Mouse (Mus musculus) midbrain, embryonic 14.5 days (tissue): Measurements from ENCODE around the gene Slc28a3. TPM values are rescaled to one million over a fixed set of nuclear protein-coding genes. Genes with fewer than 3 reads are reported as not detected.

ENCODE experiments used
- ATAC-seq: fragments of 200-750 bp; cut with Nextera tagmentation; 2 replicates; pipeline ENCODE4 v1.8.0; 2017; ENCODE audit warnings: moderate number of reproducible peaks, moderate library complexity; ENCODE audit not compliant: low FRiP score, low TSS enrichment
- DNase-seq: peaks from one replicate; pipeline ENCODE4 v3.0.0-alpha.2; 2015
- H3K27ac ChIP-seq: fragments of 300-500 bp; sonication (generic); replicated peaks from 2 replicates; pipeline ENCODE4 v1.5.1; 2014; ENCODE audit warnings: mild to moderate bottlenecking, low read depth, low read length, moderate library complexity
- H3K27me3 ChIP-seq: fragments of 300-500 bp; sonication (generic); 2 replicates; pipeline ENCODE4 v1.6.1; 2014; ENCODE audit warnings: low read length, control low read depth, mixed read lengths; ENCODE audit not compliant: control insufficient read depth, insufficient read depth
- H3K36me3 ChIP-seq: fragments of 300-500 bp; sonication (generic); 2 replicates; pipeline ENCODE4 v1.6.1; 2014; ENCODE audit warnings: low read length, control low read depth; ENCODE audit not compliant: control insufficient read depth, insufficient read depth
- H3K4me1 ChIP-seq: fragments of 300-500 bp; sonication (generic); 2 replicates; pipeline ENCODE4 v1.6.1; 2014; ENCODE audit warnings: mild to moderate bottlenecking, antibody characterized with exemption, low read length, control low read depth; ENCODE audit not compliant: control insufficient read depth, insufficient read depth
- H3K4me2 ChIP-seq: fragments of 300-500 bp; sonication (generic); 2 replicates; pipeline ENCODE4 v1.6.1; 2014; ENCODE audit warnings: mild to moderate bottlenecking, low read length, moderate library complexity
- H3K4me3 ChIP-seq: fragments of 300-500 bp; sonication (generic); replicated peaks from 2 replicates; pipeline ENCODE4 v1.5.1; 2014; ENCODE audit warnings: low read depth, low read length
- H3K9ac ChIP-seq: fragments of 300-500 bp; sonication (generic); replicated peaks from 2 replicates; pipeline ENCODE4 v1.6.1; 2014; ENCODE audit warnings: mild to moderate bottlenecking, low read length, moderate library complexity
- H3K9me3 ChIP-seq: fragments of 300-500 bp; sonication (generic); 2 replicates; pipeline ENCODE4 v1.6.1; 2016; ENCODE audit warnings: low read length, control low read depth, mixed read lengths; ENCODE audit not compliant: control insufficient read depth
- WGBS: fragments of 180-500 bp; shearing (Covaris S2); extraction: QIAGEN DNeasy Blood & Tissue Kit; methylation state at CpG from one replicate; pipeline ENCODE4 v1.1.7; 2014; 5-methylcytosine and 5-hydroxymethylcytosine counted together
- polyA plus RNA-seq: library from polyadenylated mRNA; unstranded; fragments of >200 nt; fragmentation: Nextera tagmentation; extraction: Ambion mirVana; gene quantifications from 2 replicates; pipeline ENCODE4 v1.2.1, GENCODE M21; 2014

Gene Slc28a3
- polyA plus RNA-seq, 1 experiment from 2014 or later, result not detected

GRCm38 (mm10) chr13:58589517-58589858 lies 21.2 kb downstream of the Slc28a3 start:
- no peak overlapping the region for H3K4me3 ChIP-seq
- 5% methylated on average over 9 of the region's 9 CpGs for WGBS
- no peak overlapping the region; the same call in 1 of the 2 replicates for H3K9ac ChIP-seq

GRCm38 (mm10) chr13:58588655-58589516 lies 21.8 kb downstream of the Slc28a3 start:
- Histone ChIP-seq H3K9ac (no peak overlapping the region; the same call in 1 of the 2 replicates), H3K36me3 (no peaks in the 10 kb centered on the region), H3K4me3 (no peak overlapping the region), H3K27ac (no peak overlapping the region), H3K4me2 (peak overlapping the region; percentile 40), H3K27me3 (no peaks in the 10 kb centered on the region), H3K9me3 (no peaks in the 10 kb centered on the region), H3K4me1 (no peaks in the 10 kb centered on the region)
- DNase-seq (peak; percentile 28), ATAC-seq (no peak)
- 61% methylated on average over 15 of the region's 15 CpGs for WGBS

More at GRCm38 (mm10) chr13:58589517-58589858, 21.2 kb downstream of the Slc28a3 start:
- Histone ChIP-seq H3K27me3 (no peaks in the 10 kb centered on the region), H3K27ac (no peak overlapping the region), H3K36me3 (no peaks in the 10 kb centered on the region), H3K4me1 (no peaks in the 10 kb centered on the region), H3K9me3 (no peaks in the 10 kb centered on the region), H3K4me2 (peak overlapping the region; percentile 40)
- no peak for ATAC-seq
- peak; percentile 93 for DNase-seq

- H3K4me3 ChIP-seq, result no peak overlapping the region
These were observed 22.7 kb downstream of the Slc28a3 start for GRCm38 (mm10) chr13:58587962-58588361.

GRCm38 (mm10) chr13:58566181-58566580 lies 44.5 kb downstream of the Slc28a3 start:
- ATAC-seq (no peak), DNase-seq (no peak)
- Histone ChIP-seq H3K9me3 (no peaks in the 10 kb centered on the region), H3K9ac (no peak overlapping the region), H3K4me2 (no peak overlapping the region), H3K36me3 (no peaks in the 10 kb centered on the region), H3K4me3 (no peak overlapping the region), H3K27me3 (no peaks in the 10 kb centered on the region), H3K4me1 (no peaks in the 10 kb centered on the region), H3K27ac (no peak overlapping the region)
- 88% methylated on average over 9 of the region's 9 CpGs for WGBS

More at GRCm38 (mm10) chr13:58587962-58588361, 22.7 kb downstream of the Slc28a3 start:
- H3K9ac ChIP-seq, result no peak overlapping the region
- no peaks in the 10 kb centered on the region for H3K27me3 ChIP-seq
- no peaks in the 10 kb centered on the region for H3K36me3 ChIP-seq
- DNase-seq, result no peak
- H3K4me1 ChIP-seq, result no peaks in the 10 kb centered on the region
- no peak for ATAC-seq
- H3K9me3 ChIP-seq, result no peaks in the 10 kb centered on the region
- WGBS, result 90% methylated on average over 7 of the region's 7 CpGs
- H3K4me2 ChIP-seq, result no peak overlapping the region
- H3K27ac ChIP-seq, result no peak overlapping the region

GRCm38 (mm10) chr13:58560497-58561138 lies 50.1 kb downstream of the Slc28a3 start:
- Histone ChIP-seq H3K4me2 (no peak overlapping the region), H3K4me3 (no peak overlapping the region), H3K4me1 (no peaks in the 10 kb centered on the region), H3K9ac (no peak overlapping the region), H3K27ac (no peak overlapping the region), H3K9me3 (no peaks in the 10 kb centered on the region), H3K36me3 (no peaks in the 10 kb centered on the region), H3K27me3 (no peaks in the 10 kb centered on the region)
- WGBS, result 73% methylated on average over 15 of the region's 15 CpGs
- ATAC-seq (no peak), DNase-seq (peak; percentile 61)

- Histone ChIP-seq H3K36me3 (no peaks in the 10 kb centered on the region), H3K9ac (no peak overlapping the region), H3K4me2 (no peak overlapping the region), H3K9me3 (no peaks in the 10 kb centered on the region), H3K4me1 (no peaks in the 10 kb centered on the region), H3K4me3 (no peak overlapping the region), H3K27me3 (no peaks in the 10 kb centered on the region), H3K27ac (no peak overlapping the region)
- DNase-seq (no peak), ATAC-seq (no peak)
- 83% methylated on average over 12 of the region's 12 CpGs for WGBS
These were observed 52.5 kb downstream of the Slc28a3 start for GRCm38 (mm10) chr13:58558216-58558615.

GRCm38 (mm10) chr13:58556018-58556417 lies 54.7 kb downstream of the Slc28a3 start:
- DNase-seq, result no peak
- 79% methylated on average over 1 of the region's 1 CpGs for WGBS
- ATAC-seq, result no peak

GRCm38 (mm10) chr13:58555561-58555960 lies 55.1 kb downstream of the Slc28a3 start:
- DNase-seq (no peak), ATAC-seq (no peak)
- 67% methylated on average over 5 of the region's 5 CpGs for WGBS
- no peak overlapping the region for H3K9ac ChIP-seq
- H3K36me3 ChIP-seq, result no peaks in the 10 kb centered on the region
- H3K27me3 ChIP-seq, result no peaks in the 10 kb centered on the region
- no peaks in the 10 kb centered on the region for H3K4me1 ChIP-seq
- H3K4me2 ChIP-seq, result no peak overlapping the region
- H3K4me3 ChIP-seq, result no peak overlapping the region
- H3K9me3 ChIP-seq, result no peaks in the 10 kb centered on the region
- H3K27ac ChIP-seq, result no peak overlapping the region

More at GRCm38 (mm10) chr13:58556018-58556417, 54.7 kb downstream of the Slc28a3 start:
- no peaks in the 10 kb centered on the region for H3K9me3 ChIP-seq
- H3K4me2 ChIP-seq, result no peak overlapping the region
- H3K27ac ChIP-seq, result no peak overlapping the region
- no peaks in the 10 kb centered on the region for H3K36me3 ChIP-seq
- no peaks in the 10 kb centered on the region for H3K4me1 ChIP-seq
- no peak overlapping the region for H3K9ac ChIP-seq
- H3K27me3 ChIP-seq, result no peaks in the 10 kb centered on the region
- H3K4me3 ChIP-seq, result no peak overlapping the region
